Mouse (Mus musculus): ENCODE results near the gene Klf16. TPM values are rescaled to one million over a fixed set of nuclear protein-coding genes. Genes with fewer than 3 reads are reported as not detected.

The Klf16 gene
- polyA plus RNA-seq, 1 experiment, result 4.1 TPM

- Histone ChIP-seq H3K4me3 (ENCODE audit: insufficient read depth, low read depth, low read length) (no peak overlapping the region), H3K4me1 (ENCODE audit: control insufficient read depth, insufficient read depth, insufficient read length, low read length) (peaks cover 18% of the 10 kb centered on the region; the same call in 1 of the 2 replicates), H3K27ac (replicated peaks; ENCODE audit: low read depth, low read length) (no peak overlapping the region)
Measured at GRCm38 (mm10) chr10:80572477-80572876, 4.6 kb downstream of the Klf16 start.

DNA sequence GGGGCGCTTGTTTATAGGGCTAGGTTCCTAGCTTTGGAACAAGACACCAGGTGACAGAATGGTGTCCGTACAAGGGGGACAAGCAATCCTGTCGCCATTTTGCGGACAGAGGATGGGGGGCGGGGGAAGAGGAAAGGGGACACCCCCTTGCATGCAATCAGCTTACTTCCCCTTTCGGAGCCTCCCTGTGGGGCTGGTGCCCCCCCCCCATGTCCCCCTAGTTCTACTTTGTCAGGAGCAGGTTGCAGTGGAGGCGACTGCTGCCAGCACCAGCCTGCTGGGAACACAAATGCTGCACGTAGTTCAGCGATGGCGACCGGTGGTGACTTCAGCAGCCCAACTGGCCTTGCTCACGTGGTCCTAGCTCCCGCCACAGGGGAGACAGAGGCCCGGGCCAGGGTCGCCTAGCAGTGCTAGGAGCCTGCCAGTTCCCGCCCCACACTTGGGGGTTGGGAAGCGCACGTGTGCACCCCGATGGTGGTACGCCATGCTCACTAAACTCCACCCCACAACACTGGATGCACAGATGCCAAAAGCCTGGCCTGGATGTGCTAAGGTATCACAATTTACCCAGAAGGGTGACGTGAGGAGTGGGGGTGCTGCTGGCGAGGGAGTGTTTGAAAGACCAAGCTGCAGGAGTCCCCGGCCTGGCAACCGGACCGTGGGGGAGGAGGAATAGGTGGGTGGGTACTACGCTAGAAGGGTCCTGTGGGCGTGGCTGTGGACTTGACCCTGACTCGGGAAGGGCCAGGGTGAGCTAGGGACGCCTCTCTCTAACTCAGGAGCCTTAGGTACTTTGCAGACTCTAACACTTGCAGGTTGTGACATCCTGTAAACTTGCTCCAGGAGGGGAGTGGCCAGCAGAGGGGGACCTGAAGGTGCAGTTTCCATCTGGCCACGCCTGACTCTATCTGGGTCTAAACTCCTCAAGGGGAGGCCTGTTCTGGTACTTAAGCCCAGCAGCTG is 6.0 kb downstream of the Klf16 start:
- H3K27ac ChIP-seq (replicated peaks; ENCODE audit: low read depth, low read length), result no peak overlapping the region
- H3K4me3 ChIP-seq (ENCODE audit: insufficient read depth, low read depth, low read length), result no peak overlapping the region
- peaks cover 17% of the 10 kb centered on the region; the same call in 1 of the 2 replicates for H3K4me1 ChIP-seq (ENCODE audit: control insufficient read depth, insufficient read depth, insufficient read length, low read length)

DNA sequence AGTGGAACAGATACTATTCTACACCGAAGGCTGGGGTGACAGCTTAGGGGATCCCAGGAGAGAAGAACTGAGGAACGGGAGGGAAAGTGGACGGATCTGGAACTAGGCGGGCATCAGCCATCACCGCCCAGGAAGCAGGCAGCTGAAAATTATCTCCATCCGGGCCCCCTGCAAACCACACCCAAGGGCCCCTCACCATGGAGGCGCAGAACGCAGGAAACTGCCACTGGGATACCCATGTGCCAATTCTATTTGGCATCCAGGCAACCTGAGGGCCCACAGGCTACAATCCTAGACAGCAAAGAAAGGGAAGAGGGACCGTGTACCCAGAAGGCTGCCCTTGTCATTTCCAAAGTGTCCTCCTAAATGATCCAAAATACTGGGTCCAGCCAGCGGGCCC is 6.7 kb downstream of the Klf16 start:
- no peak overlapping the region for H3K4me3 ChIP-seq (ENCODE audit: insufficient read depth, low read depth, low read length)
- no peak overlapping the region for H3K27ac ChIP-seq (replicated peaks; ENCODE audit: low read depth, low read length)
- H3K4me1 ChIP-seq (ENCODE audit: control insufficient read depth, insufficient read depth, insufficient read length, low read length), result peaks cover 12% of the 10 kb centered on the region; the same call in 1 of the 2 replicates

DNA sequence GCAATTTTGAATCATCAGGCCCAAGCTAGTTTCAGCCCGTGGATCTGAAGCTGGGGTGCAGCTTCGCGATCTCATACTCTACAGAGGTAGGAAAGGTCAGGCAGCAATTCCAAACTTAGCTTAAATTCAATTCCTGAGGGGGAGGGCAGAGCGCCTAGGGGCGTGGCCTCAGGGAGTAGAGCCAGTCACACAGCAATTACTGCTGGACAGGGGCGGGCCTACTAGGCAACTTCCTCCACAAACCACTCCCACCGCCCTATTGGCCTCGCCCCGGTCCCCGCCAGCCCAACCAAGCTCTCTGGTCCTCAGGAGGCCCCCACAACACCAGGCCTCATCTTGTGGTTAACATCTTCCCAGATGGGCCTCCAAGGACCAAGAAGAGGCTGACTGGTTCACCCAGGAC is 7.5 kb downstream of the Klf16 start:
- Histone ChIP-seq H3K4me3 (ENCODE audit: insufficient read depth, low read depth, low read length) (peak overlapping the region; percentile 53), H3K4me1 (ENCODE audit: control insufficient read depth, insufficient read depth, insufficient read length, low read length) (peaks cover 12% of the 10 kb centered on the region; the same call in 1 of the 2 replicates), H3K27ac (replicated peaks; ENCODE audit: low read depth, low read length) (peak overlapping the region; percentile 1; the same call in 1 of the 2 replicates)

- Histone ChIP-seq H3K27ac (replicated peaks; ENCODE audit: low read depth, low read length) (no peak overlapping the region), H3K4me3 (ENCODE audit: insufficient read depth, low read depth, low read length) (no peak overlapping the region), H3K4me1 (ENCODE audit: control insufficient read depth, insufficient read depth, insufficient read length, low read length) (peaks cover 12% of the 10 kb centered on the region; the same call in 1 of the 2 replicates)
Measured at GRCm38 (mm10) chr10:80568876-80569275, 8.2 kb downstream of the Klf16 start.

DNA sequence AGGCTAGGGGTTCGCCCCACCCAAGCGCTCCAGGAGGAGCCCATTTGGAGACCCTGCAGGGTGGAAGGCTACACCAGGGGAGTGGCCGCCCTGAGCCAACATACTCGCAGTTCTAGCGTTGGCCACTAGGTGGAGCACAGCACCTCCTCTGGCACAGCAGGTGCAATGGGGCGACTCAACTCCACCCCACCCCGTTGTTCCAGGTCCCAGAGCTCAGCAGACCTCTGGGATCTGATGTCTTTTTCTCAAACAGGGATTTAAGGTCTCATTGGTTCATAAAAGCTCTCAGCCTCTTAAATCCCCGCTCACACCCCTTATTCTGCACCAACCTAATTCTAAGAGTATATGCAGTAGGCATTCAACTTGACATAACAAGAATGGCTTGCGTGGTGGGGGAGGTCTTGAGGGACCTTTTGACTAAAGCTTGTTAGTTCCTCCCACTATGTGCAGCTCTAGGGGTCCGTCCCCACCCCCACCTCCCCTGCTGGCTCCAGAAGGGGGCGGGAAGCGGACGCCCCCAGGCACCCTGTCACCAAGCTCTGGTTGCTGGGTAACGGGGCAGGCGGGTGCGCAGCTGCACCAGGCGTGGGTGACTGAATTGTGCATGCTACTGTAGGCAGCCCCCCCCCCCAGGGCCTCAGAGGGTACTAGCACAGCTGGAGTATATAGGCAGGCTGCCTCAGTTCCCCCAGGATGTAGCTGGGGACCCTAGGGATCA is 10.6 kb downstream of the Klf16 start:
- Histone ChIP-seq H3K4me1 (ENCODE audit: control insufficient read depth, insufficient read depth, insufficient read length, low read length) (peaks cover 9% of the 10 kb centered on the region; the same call in 1 of the 2 replicates), H3K4me3 (ENCODE audit: insufficient read depth, low read depth, low read length) (no peak overlapping the region), H3K27ac (replicated peaks; ENCODE audit: low read depth, low read length) (no peak overlapping the region)

GRCm38 (mm10) chr10:80561116-80561944 is 15.8 kb downstream of the Klf16 start, which contains the start of gene Rexo1:
Gene Rexo1 (minus strand): TSS chr10:80561560.
- peak within 1 kb of the TSS; percentile 99 for H3K27ac ChIP-seq (replicated peaks; ENCODE audit: low read depth, low read length)
- peak within 1 kb of the TSS; percentile 74 for H3K4me3 ChIP-seq (ENCODE audit: insufficient read depth, low read depth, low read length)
- peaks cover 23% of the 10 kb centered on the region for H3K4me1 ChIP-seq (ENCODE audit: control insufficient read depth, insufficient read depth, insufficient read length, low read length)

DNA sequence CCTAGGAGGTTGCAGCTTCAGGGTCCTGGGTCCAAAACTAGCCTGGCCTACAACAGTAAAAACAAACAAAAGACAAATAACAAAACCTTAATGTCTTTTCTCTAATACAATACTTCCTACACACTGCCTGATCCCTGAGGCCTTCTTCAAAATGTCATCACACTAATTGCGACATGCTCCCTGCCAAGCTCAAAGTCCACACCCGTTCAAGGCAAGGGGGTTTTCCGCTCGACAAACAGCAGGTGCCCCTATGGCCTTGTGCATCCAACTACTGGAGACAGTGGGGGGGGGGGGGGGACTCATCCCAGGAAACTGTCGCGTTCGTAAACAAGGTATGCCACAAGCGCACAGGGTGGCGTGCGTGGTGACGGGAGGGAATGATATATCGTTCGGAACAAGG is 16.5 kb downstream of the Klf16 start:
- H3K4me1 ChIP-seq (ENCODE audit: control insufficient read depth, insufficient read depth, insufficient read length, low read length), result peaks cover 23% of the 10 kb centered on the region
- H3K4me3 ChIP-seq (ENCODE audit: insufficient read depth, low read depth, low read length), result peak overlapping the region; percentile 74
- H3K27ac ChIP-seq (replicated peaks; ENCODE audit: low read depth, low read length), result 0 out of 2 replicates have a peak overlapping the region, but pooled peaks have one; percentile 71

DNA sequence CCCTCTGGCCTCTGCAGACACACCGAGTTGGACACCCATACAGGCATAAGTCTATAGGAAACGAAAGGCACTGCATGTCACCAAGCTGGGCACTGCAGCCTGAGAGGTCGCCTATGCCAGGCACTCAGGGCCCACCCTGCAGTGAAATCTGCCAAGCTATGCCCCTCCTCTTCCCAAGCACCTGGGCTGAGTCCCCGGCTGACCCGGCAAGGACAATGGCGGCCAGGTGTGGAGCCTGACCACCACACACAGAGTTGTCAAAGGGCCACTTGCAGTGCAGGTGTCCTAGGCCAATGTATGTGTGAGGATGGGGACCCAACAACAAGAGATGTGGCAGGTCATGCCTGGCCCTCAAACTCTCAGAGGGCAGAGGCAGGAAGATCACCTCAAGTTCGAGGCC is 17.7 kb downstream of the Klf16 start:
- H3K27ac ChIP-seq (replicated peaks; ENCODE audit: low read depth, low read length), result no peak overlapping the region
- H3K4me3 ChIP-seq (ENCODE audit: insufficient read depth, low read depth, low read length), result no peak overlapping the region

DNA sequence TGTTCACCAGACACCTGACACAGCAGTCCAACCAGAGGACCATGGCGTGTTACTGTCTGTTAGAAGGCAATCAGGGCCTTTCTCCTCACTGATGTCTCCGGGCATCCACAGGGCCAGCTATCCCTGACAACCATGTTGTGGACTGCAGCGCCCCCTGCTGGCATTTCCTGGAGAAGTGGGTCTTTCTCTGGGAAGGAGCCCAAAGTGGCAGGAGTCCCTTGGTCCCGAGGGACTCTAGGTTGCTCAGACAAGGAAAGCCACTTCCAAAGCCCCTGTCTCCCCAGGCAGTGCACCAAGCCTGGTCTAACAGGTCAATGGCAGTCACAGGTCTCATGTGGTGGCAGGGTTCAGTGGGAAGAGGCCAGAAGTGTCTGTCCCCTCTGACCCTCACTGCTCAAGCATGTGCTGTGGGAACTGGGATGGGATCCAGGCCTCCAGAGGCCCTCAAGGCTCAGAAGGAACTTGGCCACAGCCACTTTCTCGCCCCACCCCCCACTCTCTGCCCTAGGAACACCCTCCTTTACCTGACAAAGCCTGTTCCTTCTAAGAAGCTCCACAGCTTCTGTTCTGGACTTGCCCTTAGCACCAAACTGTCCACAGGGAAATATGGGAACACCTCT is 19.7 kb downstream of the Klf16 start:
- Histone ChIP-seq H3K4me1 (ENCODE audit: control insufficient read depth, insufficient read depth, insufficient read length, low read length) (peaks cover 26% of the 10 kb centered on the region), H3K4me3 (ENCODE audit: insufficient read depth, low read depth, low read length) (no peak overlapping the region), H3K27ac (replicated peaks; ENCODE audit: low read depth, low read length) (no peak overlapping the region)

More for the DNA sequence above, 17.7 kb downstream of the Klf16 start:
- peaks cover 23% of the 10 kb centered on the region for H3K4me1 ChIP-seq (ENCODE audit: control insufficient read depth, insufficient read depth, insufficient read length, low read length)

- H3K4me3 ChIP-seq (ENCODE audit: insufficient read depth, low read depth, low read length), result no peak overlapping the region
- H3K27ac ChIP-seq (replicated peaks; ENCODE audit: low read depth, low read length), result no peak overlapping the region
- H3K4me1 ChIP-seq (ENCODE audit: control insufficient read depth, insufficient read depth, insufficient read length, low read length), result peaks cover 17% of the 10 kb centered on the region
Measured at GRCm38 (mm10) chr10:80553997-80554396, 23.1 kb downstream of the Klf16 start.

DNA sequence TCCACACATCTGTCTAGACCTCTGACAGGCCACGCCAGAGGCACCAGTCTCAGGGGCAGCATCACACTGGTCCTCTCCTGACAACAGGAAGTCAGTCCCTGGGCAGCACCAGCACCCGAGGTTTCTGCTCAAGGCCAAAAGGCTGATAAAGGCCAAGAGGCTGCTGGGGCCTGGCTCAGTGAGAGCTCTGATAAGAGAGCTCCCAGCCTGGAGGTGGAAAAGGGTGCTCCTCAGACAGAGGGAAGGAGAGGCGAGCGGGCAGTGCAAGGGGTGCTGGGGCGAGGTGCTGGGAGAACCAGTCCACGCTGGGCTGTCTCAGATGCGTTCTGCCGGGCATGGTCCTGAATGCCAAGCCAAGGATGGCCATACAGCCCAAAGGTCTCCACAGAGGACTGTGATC is 23.5 kb downstream of the Klf16 start:
- peaks cover 14% of the 10 kb centered on the region for H3K4me1 ChIP-seq (ENCODE audit: control insufficient read depth, insufficient read depth, insufficient read length, low read length)
- no peak overlapping the region for H3K27ac ChIP-seq (replicated peaks; ENCODE audit: low read depth, low read length)
- no peak overlapping the region for H3K4me3 ChIP-seq (ENCODE audit: insufficient read depth, low read depth, low read length)

- no peak overlapping the region for H3K27ac ChIP-seq (replicated peaks; ENCODE audit: low read depth, low read length)
- no peak overlapping the region for H3K4me3 ChIP-seq (ENCODE audit: insufficient read depth, low read depth, low read length)
- peaks cover 3% of the 10 kb centered on the region; the same call in 1 of the 2 replicates for H3K4me1 ChIP-seq (ENCODE audit: control insufficient read depth, insufficient read depth, insufficient read length, low read length)
Measured at GRCm38 (mm10) chr10:80552364-80552763, 24.8 kb downstream of the Klf16 start.

DNA sequence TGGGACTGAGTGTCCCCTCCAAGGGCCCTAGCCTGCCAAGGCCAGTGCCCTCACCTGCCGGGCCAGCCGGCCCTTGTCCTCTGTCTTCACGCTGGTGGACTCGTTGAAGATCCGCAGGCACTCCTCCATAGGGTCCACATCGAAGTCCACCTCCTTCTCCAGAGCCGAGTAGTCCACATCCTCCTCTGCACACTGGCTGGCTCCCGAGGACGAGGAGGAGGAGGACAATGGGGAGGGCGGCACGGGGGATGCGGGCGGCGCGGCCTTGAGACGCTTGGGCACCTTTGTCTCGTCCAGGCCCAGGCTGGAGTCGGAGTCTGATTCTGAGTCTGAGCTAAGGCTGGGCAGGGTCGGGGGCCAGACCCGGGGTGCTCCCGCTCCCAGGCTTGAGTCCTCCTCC is 27.8 kb downstream of the Klf16 start:
- Histone ChIP-seq H3K4me3 (ENCODE audit: insufficient read depth, low read depth, low read length) (no peak overlapping the region), H3K4me1 (ENCODE audit: control insufficient read depth, insufficient read depth, insufficient read length, low read length) (peaks cover 3% of the 10 kb centered on the region; the same call in 1 of the 2 replicates), H3K27ac (replicated peaks; ENCODE audit: low read depth, low read length) (no peak overlapping the region)
